Mouse (Mus musculus): Measurements from ENCODE around the gene Gpsm1.

DNA sequence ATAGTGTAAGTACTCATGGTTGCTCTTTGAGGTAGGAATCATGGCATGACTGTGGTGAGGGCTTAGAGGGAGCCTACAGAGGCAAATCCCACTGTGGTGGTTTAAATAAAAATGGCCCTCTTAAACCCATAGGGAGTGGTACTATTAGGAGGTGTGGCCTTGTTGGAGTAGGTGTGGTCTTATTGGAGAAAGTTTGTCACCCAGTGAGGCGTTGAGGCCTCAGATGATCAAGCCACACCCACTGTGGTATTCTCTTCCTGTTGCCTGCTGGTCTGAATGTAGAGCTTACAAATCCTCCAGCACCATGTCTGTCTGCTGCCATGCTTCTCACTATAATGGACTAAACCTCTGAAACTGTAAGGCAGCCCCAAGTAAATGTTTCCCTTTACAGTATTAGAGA is 10.6 kb upstream of the Gpsm1 start:
- TF ChIP-seq POLR2A (IDR thresholded peaks at IDR 0.05; ENCODE audit: control insufficient read depth, extremely low read depth, insufficient read depth, low read length, poor library complexity) = no peak
- TF ChIP-seq CTCF (IDR thresholded peaks at IDR 0.05; ENCODE audit: borderline replicate concordance, control insufficient read depth, extremely low read depth, insufficient read depth, low read length, poor library complexity) = no peak

Data from thymus, adult 2 months (tissue).